27 mouse cellular contexts compared by ENCODE assay signal in genomic region chr15:12718819-12719218, GRCm38 (mm10). TPM values are rescaled to one million over a fixed set of nuclear protein-coding genes. Genes with fewer than 3 reads are reported as not detected.
DNase-seq lines count a peak whose midpoint lies in the region; ATAC-seq lines count a peak whose summit lies in the region.
"Had no signal": no experiment of that assay in that cellular context is flagged by ENCODE, and none has a peak within 500 bp of the region (broad histone marks: within the 10 kb centered on the region; RNA-seq: fewer than 3 reads in every experiment).

No protein-coding gene starts in this region.

- no peak overlapping the region for H3K9ac ChIP-seq in hindbrain, embryonic 15.5 days
- H3K9ac ChIP-seq in kidney, embryonic 15.5 days, result no peak overlapping the region
- no peak overlapping the region for H3K9ac ChIP-seq in neural tube, embryonic 15.5 days (replicated peaks)
- H3K9ac ChIP-seq: embryonic facial prominence, embryonic 13.5 days; forebrain, embryonic 12.5 days; forebrain, embryonic 15.5 days; heart, embryonic 13.5 days; hindbrain, embryonic 12.5 days had no signal

- H3K27ac ChIP-seq in hindbrain, embryonic 15.5 days (replicated peaks), result no peak overlapping the region
- H3K27ac ChIP-seq in hindbrain, embryonic 10.5 days, result no peak overlapping the region
- H3K27ac ChIP-seq in kidney, embryonic 15.5 days, result no peak overlapping the region
- 0 out of 2 replicates have a peak overlapping the region, but pooled peaks have one; percentile 37 for H3K27ac ChIP-seq in neural tube, embryonic 15.5 days (replicated peaks)
- H3K27ac ChIP-seq: embryonic facial prominence, embryonic 10.5 days; forebrain, embryonic 12.5 days; forebrain, embryonic 15.5 days; heart, embryonic 13.5 days; hindbrain, embryonic 12.5 days had no signal

- H3K4me2 ChIP-seq in hindbrain, embryonic 15.5 days, result no peak overlapping the region
- peak overlapping the region; percentile 3; the same call in 1 of the 2 replicates for H3K4me2 ChIP-seq in kidney, embryonic 15.5 days
- H3K4me2 ChIP-seq in neural tube, embryonic 15.5 days, result no peak overlapping the region
- H3K4me2 ChIP-seq: embryonic facial prominence, embryonic 13.5 days; forebrain, embryonic 12.5 days; forebrain, embryonic 15.5 days; heart, embryonic 13.5 days; hindbrain, embryonic 12.5 days had no signal

- H3K36me3 ChIP-seq in hindbrain, embryonic 15.5 days, result no peaks in the 10 kb centered on the region
- H3K36me3 ChIP-seq in hindbrain, embryonic 10.5 days, result no peaks in the 10 kb centered on the region
- H3K36me3 ChIP-seq in kidney, embryonic 15.5 days, result no peaks in the 10 kb centered on the region
- no peaks in the 10 kb centered on the region for H3K36me3 ChIP-seq in neural tube, embryonic 15.5 days
- H3K36me3 ChIP-seq: embryonic facial prominence, embryonic 10.5 days; embryonic facial prominence, embryonic 13.5 days; forebrain, embryonic 12.5 days; forebrain, embryonic 15.5 days; G1E; hindbrain, embryonic 12.5 days had no signal

- ATAC-seq in hindbrain, embryonic 15.5 days (ENCODE audit: low FRiP score, low read depth), result peak; percentile 42; the same call in 1 of the 2 replicates
- peak; percentile 47; the same call in 1 of the 2 replicates for ATAC-seq in kidney, embryonic 15.5 days (replicated peaks; ENCODE audit: low FRiP score)
- 0 out of 2 replicates have a peak, but pooled peaks have one; percentile 52 for ATAC-seq in neural tube, embryonic 15.5 days (ENCODE audit: low FRiP score)
- ATAC-seq: forebrain, embryonic 15.5 days; Patski had no signal

- no peak for DNase-seq in hindbrain, embryonic 10.5 days (ENCODE audit: low spot score)
- DNase-seq in kidney, adult 9 months, result no peak
- peak; percentile 25 to 35 for DNase-seq in kidney, postnatal 4 days
- DNase-seq in kidney, adult 8-10 months, result no peak
- DNase-seq in neural tube, embryonic 10.5 days (ENCODE audit: extremely low spot score, low spot score), result no peak
- DNase-seq: adrenal gland, postnatal 14 days; cerebellum, adult 11-12 months; cerebellum, adult 8-10 months; cerebellum, postnatal 10 days; cerebellum, postnatal 36 days; embryo, embryonic 11 days; gastrocnemius, postnatal 25 days; heart, adult 18-20 months; heart, postnatal 14 days; heart, postnatal 4 days had no signal

- WGBS in hindbrain, embryonic 15.5 days, result 66% methylated on average over 14 of the region's 14 CpGs
- 84% methylated on average over 14 of the region's 14 CpGs for WGBS in hindbrain, embryonic 10.5 days
- 60% methylated on average over 14 of the region's 14 CpGs for WGBS in kidney, embryonic 15.5 days
- 78% methylated on average over 14 of the region's 14 CpGs for WGBS in neural tube, embryonic 15.5 days

- no peaks in the 10 kb centered on the region for H3K9me3 ChIP-seq in hindbrain, embryonic 15.5 days
- no peaks in the 10 kb centered on the region for H3K9me3 ChIP-seq in hindbrain, embryonic 10.5 days
- no peaks in the 10 kb centered on the region for H3K9me3 ChIP-seq in kidney, embryonic 15.5 days (replicated peaks)
- no peaks in the 10 kb centered on the region for H3K9me3 ChIP-seq in neural tube, embryonic 15.5 days (replicated peaks)
- H3K9me3 ChIP-seq: embryonic facial prominence, embryonic 10.5 days; embryonic facial prominence, embryonic 13.5 days; forebrain, embryonic 12.5 days; forebrain, embryonic 15.5 days; G1E; heart, embryonic 13.5 days; hindbrain, embryonic 12.5 days had no signal

- H3K4me1 ChIP-seq in hindbrain, embryonic 15.5 days (replicated peaks), result no peaks in the 10 kb centered on the region
- H3K4me1 ChIP-seq in hindbrain, embryonic 10.5 days (replicated peaks), result no peaks in the 10 kb centered on the region
- H3K4me1 ChIP-seq in kidney, embryonic 15.5 days, result peaks cover 13% of the 10 kb centered on the region; the same call in 1 of the 2 replicates
- H3K4me1 ChIP-seq in neural tube, embryonic 15.5 days, result no peaks in the 10 kb centered on the region
- H3K4me1 ChIP-seq: forebrain, embryonic 12.5 days; forebrain, embryonic 15.5 days; hindbrain, embryonic 12.5 days had no signal

- no peak overlapping the region for H3K4me3 ChIP-seq in hindbrain, embryonic 15.5 days
- H3K4me3 ChIP-seq in hindbrain, embryonic 10.5 days, result no peak overlapping the region
- H3K4me3 ChIP-seq in kidney, embryonic 15.5 days (replicated peaks), result no peak overlapping the region
- H3K4me3 ChIP-seq in neural tube, embryonic 15.5 days (replicated peaks), result no peak overlapping the region
- H3K4me3 ChIP-seq: embryonic facial prominence, embryonic 10.5 days; embryonic facial prominence, embryonic 13.5 days; erythroblast, embryonic 14.5 days; forebrain, embryonic 12.5 days; forebrain, embryonic 15.5 days; heart, embryonic 13.5 days; hindbrain, embryonic 12.5 days had no signal

- no peaks in the 10 kb centered on the region for H3K27me3 ChIP-seq in hindbrain, embryonic 15.5 days
- no peaks in the 10 kb centered on the region for H3K27me3 ChIP-seq in hindbrain, embryonic 10.5 days (ENCODE audit: insufficient read depth, poor library complexity, severe bottlenecking)
- no peaks in the 10 kb centered on the region for H3K27me3 ChIP-seq in kidney, embryonic 15.5 days
- no peaks in the 10 kb centered on the region for H3K27me3 ChIP-seq in neural tube, embryonic 15.5 days (replicated peaks)
- H3K27me3 ChIP-seq: embryonic facial prominence, embryonic 13.5 days; forebrain, embryonic 12.5 days; forebrain, embryonic 15.5 days; heart, embryonic 13.5 days; hindbrain, embryonic 12.5 days had no signal

RNA-seq across cellular contexts. Expression of gene Pdzd2, which starts 20.9 kb away (rescaled TPM):
- 16.8 and 16.9 TPM in 2 replicates for polyA plus RNA-seq in hindbrain, embryonic 15.5 days (2015; fragmentation: Nextera tagmentation; extraction: Ambion mirVana)
- 4.0 and 4.9 TPM in 2 replicates for polyA plus RNA-seq in hindbrain, embryonic 10.5 days (2016; fragmentation: Nextera tagmentation; extraction: Ambion mirVana)
- polyA plus RNA-seq in kidney, embryonic 15.5 days (2015; fragmentation: Nextera tagmentation; extraction: Ambion mirVana), result 35.2 and 41.3 TPM in 2 replicates
- 16.7 and 18.2 TPM in 2 replicates for polyA plus RNA-seq in neural tube, embryonic 15.5 days (2015; fragmentation: Nextera tagmentation; extraction: Ambion mirVana)

Comparison
In these comparisons a context has a peak if more than half of its experiments do, and no peak if none do; other contexts are left out.
1. DNase-seq: peak in kidney, postnatal 4 days (2 of 2); none in hindbrain, embryonic 10.5 days (single experiment), kidney, adult 9 months (single experiment), kidney, adult 8-10 months (0 of 2) and neural tube, embryonic 10.5 days (single experiment).
2. Peak in every context shown above with its lines, with median percentiles within 50 percentile points of each other: ATAC-seq.